Mouse (Mus musculus): ENCODE data around the gene Sorbs1.

- no peak for TF ChIP-seq POLR2A (IDR thresholded peaks at IDR 0.05; ENCODE audit: low read depth, low read length)
- no peak for TF ChIP-seq CTCF (IDR thresholded peaks at IDR 0.05; ENCODE audit: extremely low read depth, insufficient read length, insufficient replicate concordance, low read depth, low read length)
Measured at GRCm38 (mm10) chr19:40508851-40509250, 4.7 kb downstream of the Sorbs1 start.
